ENCODE assay signal across 9 mouse cellular contexts in the genomic region with DNA sequence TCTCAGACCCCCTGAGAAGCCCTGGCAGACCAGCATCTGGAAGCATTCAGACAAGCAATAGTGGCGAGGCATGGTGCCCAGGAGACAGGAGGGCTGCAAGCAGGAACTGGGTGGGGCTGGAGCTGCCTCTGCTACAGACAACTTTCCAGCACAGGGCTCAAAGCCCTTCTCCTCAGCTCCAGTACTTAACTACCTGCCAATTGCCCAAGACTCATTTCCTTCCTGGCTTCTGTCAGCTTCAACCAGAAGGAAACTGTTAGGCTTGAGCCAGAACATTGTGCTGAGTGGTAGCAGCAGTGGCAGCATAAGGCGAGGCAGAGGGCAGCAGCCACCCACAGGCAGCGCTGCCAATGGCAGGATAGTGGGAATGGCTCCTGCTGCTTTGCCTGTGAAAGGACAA.
DNase-seq lines count a peak whose midpoint lies in the region; ATAC-seq and TF ChIP-seq lines count a peak whose summit lies in the region.
"Had no signal": no experiment of that assay in that cellular context is flagged by ENCODE, and none has a peak within 500 bp of the region (broad histone marks: within the 10 kb centered on the region; RNA-seq: fewer than 3 reads in every experiment).

No protein-coding gene starts in this region.

- H3K4me3 ChIP-seq in hindbrain, embryonic 13.5 days, result no peak overlapping the region
- no peak overlapping the region for H3K4me3 ChIP-seq in hindbrain, embryonic 11.5 days (ENCODE audit: low read depth, low read length)
- no peak overlapping the region for H3K4me3 ChIP-seq in embryonic fibroblast, embryonic 13.5 days (ENCODE audit: insufficient read depth, low read length)
- H3K4me3 ChIP-seq in small intestine, adult 2 months (ENCODE audit: low read depth, low read length), result no peak overlapping the region
- H3K4me3 ChIP-seq: stomach, embryonic 15.5 days had no signal

- no peak overlapping the region for H3K4me2 ChIP-seq in hindbrain, embryonic 13.5 days
- no peak overlapping the region for H3K4me2 ChIP-seq in hindbrain, embryonic 11.5 days (replicated peaks; ENCODE audit: low read depth, low read length)
- H3K4me2 ChIP-seq: stomach, embryonic 15.5 days had no signal

- H3K27ac ChIP-seq in hindbrain, embryonic 13.5 days, result no peak overlapping the region
- H3K27ac ChIP-seq in hindbrain, embryonic 11.5 days (ENCODE audit: low read depth, low read length), result no peak overlapping the region
- no peak overlapping the region for H3K27ac ChIP-seq in embryonic fibroblast, embryonic 13.5 days (ENCODE audit: insufficient read depth, low read length)
- no peak overlapping the region for H3K27ac ChIP-seq in small intestine, adult 2 months (ENCODE audit: insufficient read depth, low read depth, low read length)
- H3K27ac ChIP-seq: stomach, embryonic 15.5 days had no signal

- no peaks in the 10 kb centered on the region for H3K9me3 ChIP-seq in hindbrain, embryonic 13.5 days
- no peaks in the 10 kb centered on the region for H3K9me3 ChIP-seq in hindbrain, embryonic 11.5 days (ENCODE audit: control insufficient read depth, low read length)
- H3K9me3 ChIP-seq: stomach, embryonic 15.5 days had no signal

- no peak overlapping the region; the same call in 1 of the 2 replicates for H3K9ac ChIP-seq in hindbrain, embryonic 13.5 days
- H3K9ac ChIP-seq in hindbrain, embryonic 11.5 days (ENCODE audit: low read depth, low read length), result no peak overlapping the region
- H3K9ac ChIP-seq: stomach, embryonic 15.5 days had no signal

- TF ChIP-seq POLR2A in brain, embryonic 14.5 days (IDR thresholded peaks at IDR 0.05; ENCODE audit: borderline replicate concordance, extremely low read depth, insufficient read depth, insufficient read length, poor library complexity, severe bottlenecking), result no peak
- TF ChIP-seq POLR2A in embryonic fibroblast, embryonic 13.5 days (IDR thresholded peaks at IDR 0.05; ENCODE audit: low read depth, low read length), result no peak
- no peak for TF ChIP-seq POLR2A in small intestine, adult 2 months (IDR thresholded peaks at IDR 0.05; ENCODE audit: low read depth, low read length)

- no peaks in the 10 kb centered on the region for H3K36me3 ChIP-seq in hindbrain, embryonic 13.5 days
- no peaks in the 10 kb centered on the region for H3K36me3 ChIP-seq in hindbrain, embryonic 11.5 days (ENCODE audit: control insufficient read depth, insufficient read depth, low read length)
- no peaks in the 10 kb centered on the region for H3K36me3 ChIP-seq in small intestine, adult 2 months (ENCODE audit: control insufficient read depth, insufficient read depth, low read length)
- H3K36me3 ChIP-seq: stomach, embryonic 15.5 days had no signal

- ATAC-seq in hindbrain, embryonic 13.5 days (ENCODE audit: low FRiP score), result 0 out of 2 replicates have a peak, but pooled peaks have one; percentile 24
- no peak for ATAC-seq in hindbrain, embryonic 11.5 days (ENCODE audit: low FRiP score)

- H3K4me1 ChIP-seq in hindbrain, embryonic 13.5 days (replicated peaks), result 0 out of 2 replicates have a peak, but pooled peaks cover 3% of the 10 kb centered on the region
- H3K4me1 ChIP-seq in hindbrain, embryonic 11.5 days (replicated peaks; ENCODE audit: control insufficient read depth, insufficient read depth, low read length), result no peaks in the 10 kb centered on the region
- no peaks in the 10 kb centered on the region for H3K4me1 ChIP-seq in embryonic fibroblast, embryonic 13.5 days (ENCODE audit: control insufficient read depth, insufficient read depth, low read length)
- no peaks in the 10 kb centered on the region for H3K4me1 ChIP-seq in small intestine, adult 2 months (ENCODE audit: control insufficient read depth, insufficient read depth, insufficient read length, low read length)
- H3K4me1 ChIP-seq: stomach, embryonic 15.5 days had no signal

- peak; percentile 32; the same call in 1 of the 2 replicates for TF ChIP-seq CTCF in brain, embryonic 14.5 days (IDR thresholded peaks at IDR 0.05; ENCODE audit: borderline replicate concordance, extremely low read depth, insufficient read depth, insufficient read length)
- peak; percentile 45; the same call in 1 of the 2 replicates for TF ChIP-seq CTCF in embryonic fibroblast, embryonic 13.5 days (IDR thresholded peaks at IDR 0.05; ENCODE audit: borderline replicate concordance, insufficient read depth, low read length)
- 0 out of 2 replicates have a peak, but pooled peaks have one; percentile 20 for TF ChIP-seq CTCF in small intestine, adult 2 months (IDR thresholded peaks at IDR 0.05; ENCODE audit: extremely low read depth, insufficient read length, insufficient replicate concordance, low read depth, low read length)

- WGBS in hindbrain, embryonic 13.5 days, result 49% methylated on average over 3 of the region's 3 CpGs
- WGBS in hindbrain, embryonic 11.5 days, result 45% methylated on average over 3 of the region's 3 CpGs
- WGBS in small intestine, adult 2 months, result 23% methylated on average over 3 of the region's 3 CpGs

- no peaks in the 10 kb centered on the region for H3K27me3 ChIP-seq in hindbrain, embryonic 13.5 days
- H3K27me3 ChIP-seq in hindbrain, embryonic 11.5 days (ENCODE audit: control insufficient read depth, insufficient read depth, low read length), result no peaks in the 10 kb centered on the region
- no peaks in the 10 kb centered on the region for H3K27me3 ChIP-seq in small intestine, adult 2 months (ENCODE audit: control insufficient read depth, insufficient read depth, low read length)
- H3K27me3 ChIP-seq: stomach, embryonic 15.5 days had no signal

- no peak for DNase-seq in hindbrain, embryonic 11.5 days (ENCODE audit: low spot score)
- peak; percentile 80 for DNase-seq in brain, embryonic 14.5 days (ENCODE audit: low read depth)
- peak; percentile 51 for DNase-seq in layer of hippocampus, adult 9-11 months
- no peak for DNase-seq in urinary bladder, postnatal 14 days (ENCODE audit: low spot score)
- no peak for DNase-seq in thymus, postnatal 25 days

Comparison
In these comparisons a context has a peak if more than half of its experiments do, and no peak if none do; other contexts are left out.
1. DNase-seq: peak in brain, embryonic 14.5 days (single experiment) and layer of hippocampus, adult 9-11 months (single experiment); none in hindbrain, embryonic 11.5 days (single experiment), urinary bladder, postnatal 14 days (single experiment) and thymus, postnatal 25 days (single experiment).
2. Peak in every context shown above with its lines, with median percentiles within 50 percentile points of each other: CTCF ChIP-seq.